Mouse (Mus musculus): ENCODE results near the gene Polr3b.

- TF ChIP-seq CTCF (conservative IDR thresholded peaks at IDR 0.05; ENCODE audit: low read length) (no peak), NANOG (IDR thresholded peaks at IDR 0.05; ENCODE audit: borderline replicate concordance, low read length) (no peak), POU5F1 (IDR thresholded peaks at IDR 0.05; ENCODE audit: borderline replicate concordance, low read length) (no peak)
Measured at GRCm38 (mm10) chr10:84573671-84574420, 48.2 kb upstream of the Polr3b start.
